Mouse (Mus musculus) kidney, embryonic 16.5 days (tissue): ENCODE measurements around the gene Ssbp2. TPM values are rescaled to one million over a fixed set of nuclear protein-coding genes. Genes with fewer than 3 reads are reported as not detected.

Experiments
- ATAC-seq: fragments of 200-750 bp; cut with Nextera tagmentation; 2 replicates; pipeline ENCODE4 v1.8.0; 2017; ENCODE audit warnings: moderate TSS enrichment; ENCODE audit not compliant: low FRiP score, low TSS enrichment
- H3K27ac ChIP-seq: fragments of 300-500 bp; sonication (generic); 2 replicates; pipeline ENCODE4 v1.5.1; 2014; ENCODE audit warnings: low read length
- H3K27me3 ChIP-seq: fragments of 300-500 bp; sonication (generic); 2 replicates; pipeline ENCODE4 v1.6.1; 2014; ENCODE audit warnings: low read length, control low read depth, mixed read lengths; ENCODE audit not compliant: insufficient read depth
- H3K36me3 ChIP-seq: fragments of 300-500 bp; sonication (generic); 2 replicates; pipeline ENCODE4 v1.6.1; 2014; ENCODE audit warnings: low read length, control low read depth, mixed read lengths; ENCODE audit not compliant: insufficient read depth
- H3K4me1 ChIP-seq: fragments of 300-500 bp; sonication (generic); 2 replicates; pipeline ENCODE4 v1.6.1; 2014; ENCODE audit warnings: low read length, control low read depth, mixed read lengths; ENCODE audit not compliant: insufficient read depth
- H3K4me2 ChIP-seq: fragments of 300-500 bp; sonication (generic); replicated peaks from 2 replicates; pipeline ENCODE4 v1.6.1; 2014; ENCODE audit warnings: low read depth, low read length
- H3K4me3 ChIP-seq: fragments of 300-500 bp; sonication (generic); 2 replicates; pipeline ENCODE4 v1.5.1; 2014; ENCODE audit warnings: mild to moderate bottlenecking, low read length
- H3K9ac ChIP-seq: fragments of 300-500 bp; sonication (generic); replicated peaks from 2 replicates; pipeline ENCODE4 v1.6.1; 2014; ENCODE audit warnings: low read length
- H3K9me3 ChIP-seq: fragments of 300-500 bp; sonication (generic); 2 replicates; pipeline ENCODE4 v1.6.1; 2016; ENCODE audit warnings: low read length, control low read depth
- WGBS: fragments of 180-500 bp; shearing (Covaris S2); extraction: QIAGEN DNeasy Blood & Tissue Kit; methylation state at CpG from one replicate; pipeline ENCODE4 v1.1.7; 2014; 5-methylcytosine and 5-hydroxymethylcytosine counted together
- polyA plus RNA-seq: library from polyadenylated mRNA; unstranded; fragments of >200 nt; fragmentation: Nextera tagmentation; extraction: Ambion mirVana; gene quantifications from 2 replicates; pipeline ENCODE4 v1.2.1, GENCODE M21; 2015

The Ssbp2 gene
- polyA plus RNA-seq, 1 experiment from 2014 or later: 130 TPM

- no peaks in the 10 kb centered on the region for H3K9me3 ChIP-seq
- 0 out of 2 replicates have a peak, but pooled peaks cover 4% of the 10 kb centered on the region for H3K4me1 ChIP-seq
- ATAC-seq: no peak
- 43% methylated on average over 1 of the region's 1 CpGs for WGBS
- H3K4me3 ChIP-seq: no peak overlapping the region
- 0 out of 2 replicates have a peak, but pooled peaks cover 2% of the 10 kb centered on the region for H3K36me3 ChIP-seq
- no peaks in the 10 kb centered on the region for H3K27me3 ChIP-seq
- no peak overlapping the region for H3K4me2 ChIP-seq
- H3K9ac ChIP-seq: no peak overlapping the region
- H3K27ac ChIP-seq: no peak overlapping the region
Measured at GRCm38 (mm10) chr13:91474027-91474426, 13.9 kb downstream of the Ssbp2 start.

GRCm38 (mm10) chr13:91475888-91476287, 15.8 kb downstream of the Ssbp2 start:
- Histone ChIP-seq H3K9me3 (no peaks in the 10 kb centered on the region), H3K9ac (no peak overlapping the region), H3K4me1 (0 out of 2 replicates have a peak, but pooled peaks cover 4% of the 10 kb centered on the region), H3K4me3 (no peak overlapping the region), H3K4me2 (no peak overlapping the region), H3K36me3 (0 out of 2 replicates have a peak, but pooled peaks cover 2% of the 10 kb centered on the region), H3K27me3 (no peaks in the 10 kb centered on the region), H3K27ac (no peak overlapping the region)
- no peak for ATAC-seq

- Histone ChIP-seq H3K27me3 (no peaks in the 10 kb centered on the region), H3K9me3 (no peaks in the 10 kb centered on the region), H3K9ac (no peak overlapping the region), H3K27ac (no peak overlapping the region), H3K36me3 (0 out of 2 replicates have a peak, but pooled peaks cover 2% of the 10 kb centered on the region), H3K4me3 (no peak overlapping the region), H3K4me2 (no peak overlapping the region), H3K4me1 (0 out of 2 replicates have a peak, but pooled peaks cover 4% of the 10 kb centered on the region)
- no peak for ATAC-seq
- WGBS: 95% methylated on average over 1 of the region's 1 CpGs
Measured at GRCm38 (mm10) chr13:91476596-91477100, 16.6 kb downstream of the Ssbp2 start.

- WGBS: 44% methylated on average over 4 of the region's 4 CpGs
- H3K4me1 ChIP-seq: 0 out of 2 replicates have a peak, but pooled peaks cover 4% of the 10 kb centered on the region
- no peak overlapping the region for H3K4me2 ChIP-seq
- ATAC-seq: no peak
- H3K4me3 ChIP-seq: no peak overlapping the region
- no peaks in the 10 kb centered on the region for H3K9me3 ChIP-seq
- no peak overlapping the region for H3K27ac ChIP-seq
- no peak overlapping the region for H3K9ac ChIP-seq
- 0 out of 2 replicates have a peak, but pooled peaks cover 2% of the 10 kb centered on the region for H3K36me3 ChIP-seq
- H3K27me3 ChIP-seq: no peaks in the 10 kb centered on the region
Measured at GRCm38 (mm10) chr13:91478011-91478410, 17.9 kb downstream of the Ssbp2 start.

GRCm38 (mm10) chr13:91484303-91484702, 24.2 kb downstream of the Ssbp2 start:
- no peak for ATAC-seq
- Histone ChIP-seq H3K4me2 (no peak overlapping the region), H3K36me3 (no peaks in the 10 kb centered on the region), H3K27me3 (no peaks in the 10 kb centered on the region), H3K27ac (no peak overlapping the region), H3K4me3 (no peak overlapping the region), H3K4me1 (no peaks in the 10 kb centered on the region), H3K9me3 (no peaks in the 10 kb centered on the region), H3K9ac (no peak overlapping the region)
- 65% methylated on average over 1 of the region's 1 CpGs for WGBS

- no peaks in the 10 kb centered on the region for H3K27me3 ChIP-seq
- no peak overlapping the region for H3K27ac ChIP-seq
- H3K4me1 ChIP-seq: no peaks in the 10 kb centered on the region
- no peaks in the 10 kb centered on the region for H3K9me3 ChIP-seq
- H3K36me3 ChIP-seq: peaks cover 3% of the 10 kb centered on the region; the same call in 1 of the 2 replicates
- no peak overlapping the region for H3K4me2 ChIP-seq
- H3K9ac ChIP-seq: no peak overlapping the region
- no peak overlapping the region for H3K4me3 ChIP-seq
- 76% methylated on average over 4 of the region's 4 CpGs for WGBS
- no peak for ATAC-seq
Measured at GRCm38 (mm10) chr13:91492133-91492532, 32.0 kb downstream of the Ssbp2 start.

GRCm38 (mm10) chr13:91497055-91497454, 37.0 kb downstream of the Ssbp2 start:
- H3K4me3 ChIP-seq: no peak overlapping the region
- no peaks in the 10 kb centered on the region; the same call in 1 of the 2 replicates for H3K9me3 ChIP-seq
- no peak overlapping the region for H3K27ac ChIP-seq
- H3K4me1 ChIP-seq: no peaks in the 10 kb centered on the region
- WGBS: 19% methylated on average over 3 of the region's 3 CpGs
- H3K36me3 ChIP-seq: peaks cover 14% of the 10 kb centered on the region; the same call in 1 of the 2 replicates
- no peak overlapping the region for H3K9ac ChIP-seq
- H3K27me3 ChIP-seq: no peaks in the 10 kb centered on the region
- H3K4me2 ChIP-seq: no peak overlapping the region
- no peak for ATAC-seq

GRCm38 (mm10) chr13:91501735-91502134, 41.7 kb downstream of the Ssbp2 start:
- no peak overlapping the region for H3K27ac ChIP-seq
- 0 out of 2 replicates have a peak, but pooled peaks cover 3% of the 10 kb centered on the region for H3K4me1 ChIP-seq
- no peak overlapping the region for H3K9ac ChIP-seq
- no peak overlapping the region for H3K4me2 ChIP-seq
- no peak overlapping the region for H3K4me3 ChIP-seq
- no peaks in the 10 kb centered on the region; the same call in 1 of the 2 replicates for H3K9me3 ChIP-seq
- ATAC-seq: no peak
- 95% methylated on average over 3 of the region's 3 CpGs for WGBS
- no peaks in the 10 kb centered on the region for H3K27me3 ChIP-seq
- H3K36me3 ChIP-seq: peaks cover 11% of the 10 kb centered on the region; the same call in 1 of the 2 replicates

- ATAC-seq: no peak
- no peak overlapping the region for H3K4me2 ChIP-seq
- WGBS: 76% methylated on average over 12 of the region's 12 CpGs
- H3K9me3 ChIP-seq: no peaks in the 10 kb centered on the region; the same call in 1 of the 2 replicates
- H3K36me3 ChIP-seq: peaks cover 11% of the 10 kb centered on the region; the same call in 1 of the 2 replicates
- H3K9ac ChIP-seq: no peak overlapping the region
- no peak overlapping the region for H3K27ac ChIP-seq
- H3K4me3 ChIP-seq: no peak overlapping the region
- H3K4me1 ChIP-seq: 0 out of 2 replicates have a peak, but pooled peaks cover 3% of the 10 kb centered on the region
- H3K27me3 ChIP-seq: no peaks in the 10 kb centered on the region
Measured at GRCm38 (mm10) chr13:91502642-91503373, 42.7 kb downstream of the Ssbp2 start.

- H3K4me3 ChIP-seq: no peak overlapping the region
- peaks cover 8% of the 10 kb centered on the region; the same call in 1 of the 2 replicates for H3K4me1 ChIP-seq
- H3K27me3 ChIP-seq: no peaks in the 10 kb centered on the region
- ATAC-seq: no peak
- no peak overlapping the region for H3K9ac ChIP-seq
- no peaks in the 10 kb centered on the region for H3K9me3 ChIP-seq
- 80% methylated on average over 1 of the region's 1 CpGs for WGBS
- H3K36me3 ChIP-seq: no peaks in the 10 kb centered on the region
- no peak overlapping the region for H3K4me2 ChIP-seq
- H3K27ac ChIP-seq: no peak overlapping the region
Measured at GRCm38 (mm10) chr13:91508991-91509390, 48.9 kb downstream of the Ssbp2 start.
